Mouse (Mus musculus) thymus, adult 18-20 months (tissue): ENCODE measurements around the gene Gm49425.

Source experiments
- DNase-seq, 2 experiments: peaks; one replicate each; pipeline ENCODE4 v3.0.0; 2022; ENCODE audit warnings: mixed read lengths in 2 of 2

Gene Gm49425

GRCm38 (mm10) chr15:101485911-101486635, 31.0 kb downstream of the Gm49425 start:
- peak; percentile 28 to 49 for DNase-seq

DNA sequence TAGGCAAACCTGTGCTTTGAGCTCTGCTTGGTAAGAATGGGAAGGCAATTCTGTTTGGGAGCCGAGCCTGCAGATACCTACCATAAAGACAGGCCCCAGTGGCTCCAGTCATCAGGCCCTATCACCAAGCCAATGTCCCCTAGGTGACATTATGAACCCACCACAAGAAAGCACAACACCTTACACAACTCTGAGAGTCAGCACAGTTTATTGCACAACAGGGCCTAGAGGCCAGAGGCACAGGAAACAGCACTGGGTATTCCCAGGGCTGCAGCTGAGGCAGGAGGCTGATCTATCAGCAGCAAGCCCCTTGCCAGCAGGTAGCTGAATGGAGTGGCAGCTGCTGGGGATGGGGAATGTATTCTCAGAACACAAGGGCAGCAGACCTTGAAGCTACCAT, 32.1 kb downstream of the Gm49425 start:
- no peak for DNase-seq

GRCm38 (mm10) chr15:101483646-101484045, 33.4 kb downstream of the Gm49425 start:
- DNase-seq, result no peak

DNA sequence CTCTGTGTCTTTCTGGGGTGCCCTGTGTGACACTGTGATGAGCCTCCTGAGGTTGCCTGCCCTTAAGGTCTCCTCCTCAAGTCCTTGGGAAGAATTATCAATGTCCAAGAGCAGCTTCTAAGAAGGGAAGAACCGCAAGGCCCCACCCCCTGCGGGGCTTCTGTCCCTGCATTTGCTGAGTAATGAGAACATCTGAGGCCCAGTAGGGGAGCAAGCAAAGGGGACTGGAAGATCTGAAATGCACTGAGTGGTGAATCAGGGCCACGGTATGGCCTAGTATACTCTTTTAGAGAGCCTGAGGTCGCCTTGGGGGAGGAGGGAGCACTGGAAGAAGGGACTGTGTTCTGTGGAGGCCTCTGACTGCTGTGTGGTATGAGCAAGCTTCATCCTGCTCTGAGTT, 35.0 kb downstream of the Gm49425 start:
- DNase-seq, result no peak

DNA sequence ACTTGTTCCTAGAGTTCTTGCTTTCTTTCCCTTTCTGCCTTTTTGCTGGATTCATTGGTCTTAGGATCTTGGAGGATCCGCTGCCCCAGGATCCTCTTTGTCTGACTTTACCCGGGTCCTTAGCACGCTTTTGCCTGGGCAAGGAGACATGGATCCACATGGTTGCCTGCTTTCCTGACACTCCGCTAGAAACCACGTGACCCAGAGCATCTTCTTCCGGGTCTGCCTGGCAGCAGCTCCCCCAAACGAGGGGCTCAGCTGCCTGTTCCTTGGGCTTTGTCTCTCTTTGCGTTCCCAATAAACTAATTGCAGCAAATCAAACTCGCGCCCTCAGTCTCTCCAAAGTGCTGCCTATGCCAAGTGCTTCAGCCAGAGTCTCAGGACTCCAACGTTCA, 37.4 kb downstream of the Gm49425 start:
- DNase-seq, result no peak

- DNase-seq, result peak; percentile 45 to 56
These were observed 37.9 kb downstream of the Gm49425 start for GRCm38 (mm10) chr15:101479007-101479665.

- no peak for DNase-seq
These were observed 44.0 kb downstream of the Gm49425 start, which contains the start of gene Krt86 for GRCm38 (mm10) chr15:101472952-101473528. TSS of gene Krt86 (plus strand) at chr15:101473478.

DNA sequence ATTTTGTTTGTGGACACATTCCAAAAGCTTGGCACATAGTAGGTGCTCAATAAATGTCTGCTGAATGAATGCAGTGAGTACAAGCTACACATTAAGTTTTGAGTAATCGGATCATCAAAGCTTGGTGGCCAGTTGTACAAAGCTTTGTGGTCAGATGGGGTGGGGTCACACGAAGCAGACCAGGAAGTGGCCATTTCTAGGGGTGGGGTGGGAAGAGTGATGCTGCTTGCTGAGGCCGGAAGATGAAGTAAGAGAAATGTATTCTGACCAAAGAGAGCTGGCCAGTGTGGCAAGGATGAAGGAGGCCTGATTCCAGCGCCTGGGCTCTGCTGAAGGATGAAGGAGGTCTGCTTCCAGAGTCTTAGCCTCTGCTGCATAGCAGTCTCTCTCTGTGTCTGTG, 48.0 kb downstream of the Gm49425 start:
- DNase-seq, result no peak
